Mouse (Mus musculus): ENCODE data around the gene Gm10840.
A peak's percentile ranks its signal among the peaks of the same experiment; 100 is the strongest.
"Not testable (repeated sequence)": the region's sequence is repeated elsewhere in the genome, so short reads cannot be mapped to it uniquely, and the experiment has no call there.

The Gm10840 gene

DNA sequence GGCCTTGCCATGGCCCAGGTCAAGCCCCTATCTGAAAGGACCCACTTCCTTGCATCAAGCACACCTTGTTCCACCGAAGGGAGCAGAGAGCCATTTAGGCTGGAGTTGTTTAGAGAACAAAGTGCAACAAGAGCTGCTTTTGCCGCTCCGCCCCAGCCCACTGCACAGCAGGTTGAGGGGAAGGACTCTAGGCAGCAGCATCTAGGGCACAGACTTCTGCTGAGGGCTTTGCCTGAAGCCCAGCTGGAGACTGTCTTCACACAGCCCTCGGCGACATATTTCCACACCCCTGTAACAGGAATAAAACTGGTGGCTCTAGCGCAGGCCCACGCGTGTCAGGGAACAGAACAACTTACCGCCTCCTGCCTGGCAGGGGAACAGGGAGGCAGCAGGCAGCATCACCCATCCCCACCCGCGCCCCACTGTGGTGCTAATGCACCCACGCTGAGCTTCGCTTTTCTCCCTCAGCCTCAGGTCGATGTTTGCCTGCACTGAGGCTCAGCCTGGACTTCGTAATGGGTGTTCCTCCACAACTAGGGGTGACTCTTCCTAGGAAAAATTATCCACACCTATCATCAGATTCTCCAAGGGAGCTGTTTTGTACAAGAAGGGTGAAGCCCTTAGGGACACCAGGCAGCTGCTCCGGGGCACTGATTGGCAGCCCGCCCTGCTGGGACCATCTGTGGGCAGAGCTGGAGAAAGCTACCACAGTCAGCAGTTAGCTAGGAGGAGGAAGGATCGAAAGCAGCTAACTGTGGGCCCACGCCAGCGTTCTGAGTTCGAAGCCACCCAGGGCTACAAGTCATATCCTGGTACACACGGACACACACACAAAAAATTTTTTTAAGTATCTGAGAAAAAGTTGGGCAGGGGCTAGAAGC is at the start of gene Gm10840, which contains the start of gene Limd2:
TSS of gene Gm10840 (plus strand) at position 10 of the 881 bp plus-strand sequence.
TSS of gene Limd2 (minus strand) at position 20 of the 881 bp plus-strand sequence.
- DNase-seq = peak; percentile 85 to 87

DNA sequence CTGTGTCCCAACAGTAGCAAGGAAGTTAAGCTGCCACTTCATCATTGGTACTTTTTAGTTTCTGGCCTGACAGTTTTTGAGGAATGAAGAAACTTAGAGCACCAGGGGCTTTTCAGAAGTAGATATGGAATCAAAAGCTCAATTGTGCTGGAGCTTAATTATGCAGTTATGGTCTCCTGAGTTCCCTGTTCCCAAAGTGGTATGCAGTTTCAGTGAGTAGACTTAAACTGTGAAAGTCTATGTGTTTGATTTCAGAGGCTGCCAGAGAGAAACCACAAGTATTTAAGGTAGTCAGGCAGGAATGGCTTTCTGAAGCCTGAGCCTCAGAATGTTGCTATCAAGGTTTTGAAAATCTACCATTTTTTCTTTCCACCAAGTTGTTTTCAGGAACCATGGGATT is 49.0 kb upstream of the Gm10840 start:
- no peak for DNase-seq

GRCm38 (mm10) chr11:106122221-106122620 is 38.4 kb upstream of the Gm10840 start:
- no peak for DNase-seq

DNA sequence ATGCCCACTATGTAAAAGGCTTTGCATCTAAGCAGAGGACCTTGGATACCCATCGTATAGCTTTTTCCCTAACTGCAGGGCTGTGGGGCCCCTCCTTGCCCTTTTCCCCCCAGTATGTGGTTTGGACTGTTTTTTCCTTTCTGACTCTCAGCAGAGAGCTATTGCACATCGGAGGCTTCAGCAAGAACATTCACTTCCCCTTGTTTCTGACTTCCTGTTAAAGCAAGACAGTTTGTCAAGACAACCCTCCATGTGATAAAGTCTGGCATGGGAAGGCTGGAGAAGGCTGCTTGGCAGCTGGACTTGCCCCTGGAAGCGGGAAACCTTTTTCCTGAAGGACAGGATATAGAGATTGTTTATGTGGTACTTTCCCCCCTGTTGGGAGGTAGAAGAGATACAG is 37.9 kb upstream of the Gm10840 start:
- no peak for DNase-seq

GRCm38 (mm10) chr11:106124784-106125183 is 35.9 kb upstream of the Gm10840 start:
- no peak for DNase-seq

DNA sequence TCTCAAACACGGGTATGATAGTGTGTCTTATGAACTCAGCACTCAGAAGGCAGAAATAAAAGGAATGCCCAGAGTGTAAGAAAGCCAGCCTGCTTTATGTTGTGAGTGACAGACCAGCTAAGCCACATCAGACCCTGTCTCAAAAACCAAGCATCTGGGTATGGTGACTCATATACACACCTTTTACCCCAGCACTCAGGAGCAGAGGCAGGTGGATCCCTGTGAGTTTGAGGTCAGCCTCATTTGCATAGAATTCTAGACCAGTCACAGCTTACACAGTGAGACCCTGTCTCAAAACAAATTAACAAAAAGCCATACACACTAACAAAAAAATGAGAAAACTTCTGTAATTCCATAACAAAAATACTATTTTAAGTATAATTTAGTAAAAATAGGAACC is 34.8 kb upstream of the Gm10840 start:
- DNase-seq = no peak

- not testable (repeated sequence) for DNase-seq
Measured at GRCm38 (mm10) chr11:106126727-106127373, 33.8 kb upstream of the Gm10840 start.

DNA sequence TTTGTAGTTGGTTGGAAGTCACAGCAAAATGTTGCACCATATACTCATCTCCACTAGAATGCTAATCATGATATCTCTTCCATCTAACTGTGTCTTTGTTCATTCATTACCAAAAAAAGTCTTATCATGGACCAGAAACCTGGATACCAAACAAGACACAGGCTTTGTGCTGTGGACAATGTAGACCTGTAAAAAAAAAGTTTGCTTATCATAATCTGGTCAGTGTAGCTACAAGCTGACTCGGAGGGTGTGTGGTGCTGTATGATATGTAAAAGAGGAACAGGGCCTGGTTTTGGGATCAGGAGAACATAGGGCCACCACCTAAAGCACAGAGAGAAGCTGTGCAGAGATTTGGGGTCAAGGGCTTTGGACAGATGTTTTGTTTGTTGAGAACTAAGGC is 31.2 kb upstream of the Gm10840 start:
- no peak for DNase-seq

GRCm38 (mm10) chr11:106132516-106132915 is 28.1 kb upstream of the Gm10840 start:
- DNase-seq = no peak

DNA sequence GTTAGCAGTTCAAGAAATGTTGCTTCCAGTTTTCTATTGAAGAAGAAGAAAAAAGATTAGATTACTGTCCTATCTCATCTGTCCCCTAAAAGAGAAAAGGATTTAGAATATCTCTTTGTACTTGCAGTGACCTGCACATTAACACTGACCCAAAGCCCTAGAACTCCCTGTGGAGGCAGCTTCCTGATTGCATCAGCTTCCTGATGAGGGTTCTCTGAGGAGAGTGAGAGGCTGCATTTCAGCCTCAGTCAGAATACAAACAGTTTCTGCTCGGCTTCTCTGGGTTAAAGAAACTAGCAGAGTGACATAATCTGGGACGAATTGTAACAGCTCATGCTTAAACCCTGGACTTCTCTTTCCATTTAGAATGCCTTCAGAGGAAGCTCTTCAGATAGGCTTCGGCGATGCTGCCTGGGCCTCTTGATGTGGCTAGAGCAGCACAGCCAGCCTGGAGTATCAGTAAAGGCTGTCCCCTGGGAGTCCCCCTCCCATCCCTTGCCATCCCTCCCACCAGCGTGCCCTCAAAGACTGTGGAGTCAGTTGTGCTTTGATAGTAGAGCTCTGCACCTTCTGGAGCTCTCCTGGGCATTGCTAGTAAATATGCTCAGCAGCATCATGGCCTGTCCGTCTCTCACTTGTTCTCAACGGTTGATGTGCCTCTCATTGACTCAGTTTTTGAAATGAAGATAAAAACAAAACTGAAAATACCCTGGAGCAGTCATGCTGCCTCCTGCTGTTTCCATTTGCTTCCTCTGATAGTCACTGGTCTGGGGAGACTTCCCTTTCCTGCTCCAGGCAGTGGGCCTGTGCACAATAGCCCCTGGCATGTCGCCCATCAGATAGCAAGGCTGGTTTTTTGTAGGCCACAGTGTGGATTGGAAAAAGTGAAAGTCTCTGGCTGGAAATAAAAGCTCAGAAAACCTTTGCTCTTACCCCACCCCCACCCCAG is 25.8 kb upstream of the Gm10840 start:
- DNase-seq = peak; percentile 63 to 67

- DNase-seq = no peak
Measured at GRCm38 (mm10) chr11:106151219-106151618, 9.4 kb upstream of the Gm10840 start.

GRCm38 (mm10) chr11:106152132-106152531 is 8.5 kb upstream of the Gm10840 start:
- DNase-seq = peak in 1 of 2 experiments; percentile 21

DNA sequence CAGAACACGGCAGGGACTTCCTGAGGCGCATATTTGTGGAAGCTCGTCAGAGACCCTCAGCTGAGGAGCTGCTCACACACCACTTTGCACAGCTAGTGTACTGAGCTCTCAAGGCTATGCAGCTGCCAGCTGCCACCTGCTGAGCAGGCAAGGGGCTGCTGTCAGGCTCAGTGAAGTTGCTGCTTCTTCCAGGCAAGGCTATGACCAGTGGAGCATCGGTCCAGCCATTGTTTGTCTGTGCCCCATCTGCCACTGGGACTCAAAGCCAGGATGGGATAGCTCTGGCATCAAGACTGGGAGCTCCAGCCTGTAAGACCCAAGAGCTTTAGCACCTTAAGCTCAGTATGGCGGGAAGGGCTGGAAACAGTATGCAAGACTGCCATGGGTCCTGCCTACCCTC is 6.6 kb upstream of the Gm10840 start:
- DNase-seq = peak; percentile 55 to 74

DNA sequence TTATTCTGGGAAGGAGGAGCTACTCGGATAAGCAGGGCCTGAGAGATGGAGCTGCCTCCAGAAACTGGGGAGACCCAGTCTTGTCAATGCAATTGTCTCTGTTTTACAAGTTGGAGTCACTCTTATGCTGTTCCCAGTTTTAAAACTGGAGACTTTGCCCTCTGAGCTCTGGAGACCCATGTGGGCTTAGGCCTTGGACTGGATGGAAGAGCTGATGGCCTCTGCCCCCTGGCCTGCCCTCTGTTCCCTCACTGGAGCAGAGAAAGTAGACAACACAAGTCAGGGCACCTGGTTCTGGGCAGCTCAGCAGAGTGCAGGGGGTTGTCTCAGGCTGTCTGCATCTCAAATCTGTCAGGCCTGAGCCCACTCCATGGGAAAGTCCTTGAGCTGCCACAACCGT is 5.9 kb upstream of the Gm10840 start:
- peak; percentile 29 to 39 for DNase-seq

GRCm38 (mm10) chr11:106155761-106156160 is 4.9 kb upstream of the Gm10840 start:
- peak; percentile 23 to 32 for DNase-seq

- DNase-seq = no peak
Measured at GRCm38 (mm10) chr11:106156257-106156656, 4.4 kb upstream of the Gm10840 start.

GRCm38 (mm10) chr11:106157154-106157553 is 3.5 kb upstream of the Gm10840 start:
- DNase-seq = no peak

DNA sequence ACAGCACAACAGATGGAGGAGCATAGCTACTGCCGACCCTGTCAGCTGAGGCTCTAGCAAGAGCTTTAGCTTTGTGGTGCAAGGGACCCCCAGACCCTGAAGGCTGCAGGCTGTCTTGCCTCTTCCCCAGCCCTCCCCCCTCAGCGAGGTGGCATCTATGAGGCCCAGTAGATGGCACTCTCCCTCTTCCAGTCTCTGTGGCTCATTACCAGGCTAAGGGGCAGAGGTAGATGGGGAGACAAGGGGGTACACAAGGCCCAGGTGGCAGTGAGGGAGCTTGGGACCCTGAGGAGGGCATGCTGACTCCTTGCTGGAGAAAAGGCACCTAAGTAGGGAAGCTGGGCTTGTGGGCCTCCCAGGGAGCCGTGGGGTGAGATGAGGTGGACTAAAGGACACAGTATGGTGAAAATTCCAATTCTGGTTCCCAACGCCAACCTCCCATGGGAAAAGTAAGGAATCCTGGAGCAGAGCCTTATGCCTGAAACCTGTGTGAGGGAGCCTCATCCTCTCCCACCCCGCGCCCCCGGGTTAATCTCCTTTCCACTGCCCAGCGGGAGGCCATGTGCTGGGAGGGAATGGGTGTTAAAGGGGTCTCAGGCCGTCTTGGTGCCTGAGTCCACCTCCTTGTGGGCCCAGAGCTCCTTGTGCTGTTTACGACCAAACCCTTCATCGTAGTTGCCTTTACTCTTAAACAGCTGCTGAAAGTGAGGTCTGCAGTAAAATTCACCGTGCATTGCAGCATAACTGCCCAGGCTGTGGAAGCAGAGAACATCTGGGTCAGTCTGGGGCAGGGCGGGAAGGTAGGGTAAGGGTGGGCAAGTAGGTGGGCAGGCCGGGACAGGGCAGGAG is 2.3 kb upstream of the Gm10840 start:
- peak; percentile 54 to 63 for DNase-seq

DNA sequence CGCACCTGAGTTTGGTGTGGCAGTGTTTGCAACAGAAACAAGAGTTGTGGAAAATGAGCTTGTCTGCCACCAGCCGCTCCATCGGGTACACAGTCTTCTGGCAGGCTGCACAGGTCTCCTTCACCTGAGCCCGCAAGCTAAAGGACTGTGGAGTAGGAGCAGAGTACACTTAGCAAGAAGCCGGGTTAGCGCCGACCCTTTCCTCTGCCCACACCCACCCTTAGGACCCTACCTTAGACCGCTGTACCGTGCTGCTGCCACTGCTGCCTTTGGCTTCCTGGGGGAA is 1.8 kb upstream of the Gm10840 start:
- DNase-seq = peak in 1 of 2 experiments; percentile 43

DNA sequence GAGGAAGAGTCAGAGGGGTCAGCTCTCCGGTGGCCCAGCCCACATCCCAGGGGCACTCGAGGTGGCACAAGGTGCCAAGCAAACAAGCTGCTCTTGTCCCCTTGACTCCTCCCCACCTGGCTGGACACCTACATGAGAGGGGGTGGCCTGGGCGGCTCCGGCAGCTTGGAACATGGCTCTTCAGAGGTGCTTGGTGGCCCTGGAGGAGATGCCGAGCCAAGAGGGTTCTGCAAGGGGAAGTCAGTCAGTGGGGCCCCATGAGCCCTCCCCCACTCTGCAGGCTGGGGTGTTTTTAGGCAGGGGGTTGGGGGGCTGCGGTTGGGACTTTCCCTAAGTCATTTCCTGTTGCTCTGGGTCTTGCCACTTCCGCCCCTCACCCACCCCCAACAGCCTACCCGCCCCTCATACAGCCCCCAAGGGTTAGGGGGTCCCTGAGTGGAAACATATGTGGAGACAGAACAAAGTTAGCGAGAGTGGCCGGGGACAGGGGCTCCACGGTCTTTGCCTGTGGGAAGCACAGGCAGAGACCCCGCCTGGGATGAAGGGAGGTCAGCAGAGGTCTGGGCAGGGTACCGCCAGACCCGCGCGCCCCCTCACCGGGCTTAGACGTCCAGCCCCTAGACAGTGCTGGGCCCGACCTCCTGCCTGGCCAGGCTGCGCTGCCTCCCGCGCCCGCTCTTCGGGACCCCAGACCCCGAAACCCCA is 1.3 kb upstream of the Gm10840 start:
- DNase-seq = peak; percentile 53 to 57

Data from cerebellum, postnatal 10 days (tissue).